Mouse (Mus musculus) testis, postnatal 10 days (tissue): Measurements from ENCODE around the gene Hmgcr.
"Not testable (repeated sequence)": the region's sequence is repeated elsewhere in the genome, so short reads cannot be mapped to it uniquely, and the experiment has no call there.

Experiments used
- DNase-seq: peaks from one replicate; pipeline ENCODE4 v3.0.0; 2021; ENCODE audit warnings: low spot score

The Hmgcr gene

DNA sequence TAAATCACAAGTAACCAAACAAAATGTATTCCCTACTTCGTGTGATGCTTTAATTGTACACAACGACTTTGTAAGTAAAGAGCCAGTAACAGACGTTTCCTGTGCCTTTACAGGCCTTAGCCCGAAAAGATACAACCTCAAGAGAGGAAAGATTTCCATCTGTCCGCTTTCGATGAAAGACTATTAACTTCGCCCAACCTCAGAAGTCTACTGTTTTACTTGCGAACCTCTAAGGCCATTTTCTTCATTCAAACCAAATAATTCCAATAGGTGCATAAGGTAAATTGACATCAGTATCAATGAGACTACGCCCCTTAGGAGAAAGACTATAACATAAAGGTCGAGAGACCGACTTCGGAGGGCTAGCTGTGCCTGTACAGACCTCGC is 724 bp downstream of the Hmgcr start:
- no peak for DNase-seq

GRCm38 (mm10) chr13:96664419-96664974 is 6.2 kb downstream of the Hmgcr start:
- DNase-seq, result no peak

DNA sequence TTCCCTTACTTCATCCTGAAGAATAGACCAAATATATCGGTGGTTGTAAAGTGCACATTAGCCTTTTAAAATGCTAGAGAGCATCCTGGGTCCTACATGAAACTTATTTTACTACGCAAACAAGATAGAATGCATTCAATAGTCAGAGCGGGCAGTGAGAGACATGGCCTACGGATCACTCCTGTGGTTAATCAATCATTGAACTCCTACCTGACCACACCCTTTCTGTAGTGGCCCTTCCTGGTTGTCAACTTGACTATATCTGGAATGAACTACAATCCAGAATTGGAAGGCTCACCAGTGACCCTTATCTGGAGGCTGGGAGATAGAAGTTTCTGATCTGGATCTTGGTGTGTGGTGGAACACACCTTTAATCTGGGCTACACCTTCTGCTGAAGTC is 7.6 kb downstream of the Hmgcr start:
- DNase-seq, result not testable (repeated sequence)

DNA sequence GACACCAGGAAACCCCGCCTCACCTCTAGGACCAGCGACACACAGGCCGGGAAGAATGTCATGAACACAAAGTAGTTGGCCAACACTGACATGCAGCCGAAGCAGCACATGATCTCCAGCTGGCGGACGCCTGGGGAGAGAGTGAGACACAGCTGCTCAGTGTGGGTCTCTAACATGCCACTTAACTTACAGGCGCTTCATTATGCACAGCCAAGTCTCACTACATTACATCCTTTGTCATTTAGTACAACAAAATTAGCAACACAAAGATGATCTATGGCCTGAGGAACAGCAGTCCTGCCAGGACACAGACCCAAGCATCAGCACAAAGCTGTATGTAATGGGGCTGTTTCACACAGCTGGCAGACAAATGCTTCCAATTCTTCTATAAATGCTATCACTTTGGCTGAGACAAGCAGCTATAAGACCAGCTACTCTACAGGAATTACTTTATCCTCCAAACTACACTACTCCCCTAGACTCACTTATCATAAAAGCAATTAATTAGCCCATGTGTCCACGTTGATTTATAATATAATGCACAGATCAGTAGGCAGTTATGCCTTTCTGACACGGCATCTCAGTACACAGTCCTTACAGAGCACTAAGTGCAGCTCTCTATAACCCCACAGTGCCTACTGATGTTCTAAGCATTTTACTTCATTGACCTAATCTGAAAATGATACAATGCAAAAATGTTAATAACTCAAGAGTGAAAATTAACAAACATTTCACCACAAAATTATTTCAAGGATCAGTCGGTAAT is 10.5 kb downstream of the Hmgcr start:
- DNase-seq, result no peak

- no peak for DNase-seq
Measured at GRCm38 (mm10) chr13:96658936-96659335, 11.8 kb downstream of the Hmgcr start.

GRCm38 (mm10) chr13:96656673-96657072 is 14.1 kb downstream of the Hmgcr start:
- no peak for DNase-seq

- DNase-seq, result no peak
Measured at GRCm38 (mm10) chr13:96653041-96653440, 17.7 kb downstream of the Hmgcr start.

GRCm38 (mm10) chr13:96645822-96646221 is 24.9 kb downstream of the Hmgcr start:
- no peak for DNase-seq

GRCm38 (mm10) chr13:96644168-96644567 is 26.6 kb downstream of the Hmgcr start:
- DNase-seq, result no peak

- no peak for DNase-seq
Measured at GRCm38 (mm10) chr13:96630396-96630795, 40.3 kb downstream of the Hmgcr start.

DNA sequence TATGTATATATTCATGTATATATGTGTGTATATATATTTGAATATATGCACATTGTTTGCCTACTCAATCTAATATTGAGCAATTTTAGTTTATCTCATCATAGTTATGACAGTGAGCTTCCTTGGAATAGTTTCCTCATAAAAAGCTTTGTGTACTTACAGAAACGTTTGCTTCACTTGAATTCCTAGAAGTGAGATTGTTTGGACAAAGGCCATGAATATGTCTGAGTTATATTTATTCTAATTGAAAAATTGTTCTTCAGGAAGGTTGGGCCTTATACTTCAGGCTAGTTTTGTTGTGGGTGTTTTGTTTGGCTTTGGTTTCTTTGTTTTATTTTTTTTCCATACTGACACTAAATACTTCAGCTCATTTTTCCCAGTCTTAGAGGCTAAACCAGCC is 49.8 kb downstream of the Hmgcr start:
- no peak for DNase-seq

GRCm38 (mm10) chr13:96614615-96615014 is 56.1 kb downstream of the Hmgcr start:
- DNase-seq, result no peak

DNA sequence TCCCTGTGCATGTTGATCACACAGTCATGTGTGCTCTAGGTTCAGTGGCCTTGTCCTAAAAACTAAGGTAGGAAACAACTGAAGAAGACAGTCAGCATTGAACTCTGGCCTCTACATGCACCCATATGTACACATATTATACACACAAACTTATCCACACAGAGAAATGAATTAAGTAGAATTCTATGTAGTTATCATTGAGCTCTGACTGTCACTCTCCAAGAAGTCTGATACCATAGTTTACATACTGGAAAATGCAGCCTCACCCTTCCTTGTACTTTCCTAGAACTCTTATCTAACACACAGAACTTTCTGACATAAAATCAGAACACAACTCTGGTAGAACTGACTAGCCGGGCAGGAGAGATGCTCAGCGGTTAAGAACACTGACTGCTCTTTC is 66.5 kb downstream of the Hmgcr start:
- no peak for DNase-seq

DNA sequence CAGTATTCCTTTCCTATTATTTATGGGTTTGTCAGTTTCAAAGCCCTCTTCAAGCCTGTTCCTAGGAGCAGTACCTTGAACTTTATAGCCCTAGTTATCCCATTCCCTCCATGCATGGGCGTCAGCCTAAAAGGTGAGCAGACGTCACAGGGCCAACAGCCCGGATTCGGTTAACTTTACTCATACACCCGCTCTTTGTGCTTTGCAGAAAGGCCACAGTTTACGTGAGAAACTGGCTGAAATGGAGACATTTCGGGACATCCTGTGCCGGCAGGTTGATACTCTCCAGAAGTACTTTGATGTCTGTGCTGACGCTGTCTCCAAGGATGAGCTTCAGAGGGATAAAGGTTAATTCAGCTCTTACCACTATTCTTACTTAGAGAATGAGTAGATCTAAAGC is 71.6 kb downstream of the Hmgcr start:
- no peak for DNase-seq
